Mouse (Mus musculus) embryonic facial prominence, embryonic 13.5 days (tissue): Measurements from ENCODE around the gene Slc22a12. TPM values are rescaled to one million over a fixed set of nuclear protein-coding genes. Genes with fewer than 3 reads are reported as not detected.

ENCODE experiments used
- ATAC-seq: fragments of 200-750 bp; cut with Nextera tagmentation; 2 replicates; pipeline ENCODE4 v1.8.0; 2017; ENCODE audit warnings: low read depth; ENCODE audit not compliant: insufficient number of reproducible peaks, insufficient read depth, low FRiP score, low TSS enrichment
- H3K27ac ChIP-seq: fragments of 300-500 bp; sonication (generic); 2 replicates; pipeline ENCODE4 v1.5.1; 2015; ENCODE audit warnings: moderate library complexity, mild to moderate bottlenecking, inconsistent platforms
- H3K27me3 ChIP-seq: fragments of 300-500 bp; sonication (generic); 2 replicates; pipeline ENCODE4 v1.6.1; 2015; ENCODE audit warnings: mild to moderate bottlenecking, inconsistent platforms
- H3K36me3 ChIP-seq: fragments of 300-500 bp; sonication (generic); 2 replicates; pipeline ENCODE4 v1.6.1; 2015; ENCODE audit warnings: mild to moderate bottlenecking, inconsistent platforms
- H3K4me1 ChIP-seq: fragments of 300-500 bp; sonication (generic); 2 replicates; pipeline ENCODE4 v1.6.1; 2015; ENCODE audit warnings: inconsistent platforms
- H3K4me2 ChIP-seq: fragments of 300-500 bp; sonication (generic); 2 replicates; pipeline ENCODE4 v1.6.1; 2015; ENCODE audit warnings: moderate library complexity, mild to moderate bottlenecking, inconsistent platforms
- H3K4me3 ChIP-seq: fragments of 300-500 bp; sonication (generic); 2 replicates; pipeline ENCODE4 v1.5.1; 2015; ENCODE audit warnings: mild to moderate bottlenecking, inconsistent platforms
- H3K9ac ChIP-seq: fragments of 300-500 bp; sonication (generic); 2 replicates; pipeline ENCODE4 v1.6.1; 2015; ENCODE audit warnings: mild to moderate bottlenecking, inconsistent platforms
- H3K9me3 ChIP-seq: fragments of 300-500 bp; sonication (generic); 2 replicates; pipeline ENCODE4 v1.6.1; 2016; ENCODE audit warnings: inconsistent platforms
- WGBS: fragments of 180-500 bp; shearing (Covaris S2); methylation state at CpG from one replicate; pipeline ENCODE4 v1.1.7; 2015; ENCODE audit warnings: mixed read lengths; 5-methylcytosine and 5-hydroxymethylcytosine counted together
- polyA plus RNA-seq: library from polyadenylated mRNA; unstranded; fragments of >200 nt; fragmentation: Nextera tagmentation; extraction: Ambion mirVana; gene quantifications from 2 replicates; pipeline ENCODE4 v1.2.1, GENCODE M21; 2015

Gene Slc22a12
- polyA plus RNA-seq, 1 experiment from 2014 or later, result not detected

- ATAC-seq, result no peak
- Histone ChIP-seq H3K4me2 (peak overlapping the region; percentile 96), H3K27me3 (peaks cover 94% of the 10 kb centered on the region), H3K27ac (no peak overlapping the region), H3K9ac (peak overlapping the region; percentile 71), H3K9me3 (no peaks in the 10 kb centered on the region), H3K4me1 (peaks cover 29% of the 10 kb centered on the region), H3K36me3 (no peaks in the 10 kb centered on the region), H3K4me3 (peak overlapping the region; percentile 55)
- WGBS, result 4% methylated on average over 26 of the region's 38 CpGs
These were observed 44.3 kb downstream of the Slc22a12 start for GRCm38 (mm10) chr19:6498350-6499131.

GRCm38 (mm10) chr19:6497803-6498202 is 45.0 kb downstream of the Slc22a12 start:
- H3K9me3 ChIP-seq, result no peaks in the 10 kb centered on the region
- H3K27ac ChIP-seq, result no peak overlapping the region
- peaks cover 94% of the 10 kb centered on the region for H3K27me3 ChIP-seq
- no peak for ATAC-seq
- peak overlapping the region; percentile 96 for H3K4me2 ChIP-seq
- WGBS, result under 1% methylated on average over 33 of the region's 39 CpGs
- no peaks in the 10 kb centered on the region for H3K36me3 ChIP-seq
- peak overlapping the region; percentile 55 for H3K4me3 ChIP-seq
- H3K4me1 ChIP-seq, result peaks cover 25% of the 10 kb centered on the region
- peak overlapping the region; percentile 71 for H3K9ac ChIP-seq

- ATAC-seq, result no peak
- no peak overlapping the region for H3K27ac ChIP-seq
These were observed 45.6 kb downstream of the Slc22a12 start for GRCm38 (mm10) chr19:6497150-6497801.

GRCm38 (mm10) chr19:6496462-6497149 is 46.2 kb downstream of the Slc22a12 start:
- no peaks in the 10 kb centered on the region for H3K9me3 ChIP-seq
- H3K4me1 ChIP-seq, result peaks cover 14% of the 10 kb centered on the region
- peak overlapping the region; percentile 96 for H3K4me2 ChIP-seq
- no peak overlapping the region for H3K27ac ChIP-seq
- ATAC-seq, result no peak
- no peak overlapping the region for H3K9ac ChIP-seq
- H3K27me3 ChIP-seq, result peaks cover 94% of the 10 kb centered on the region
- H3K4me3 ChIP-seq, result peak overlapping the region; percentile 55
- H3K36me3 ChIP-seq, result no peaks in the 10 kb centered on the region
- WGBS, result 6% methylated on average over 6 of the region's 6 CpGs

More at GRCm38 (mm10) chr19:6497150-6497801, 45.6 kb downstream of the Slc22a12 start:
- H3K4me1 ChIP-seq, result peaks cover 21% of the 10 kb centered on the region
- H3K36me3 ChIP-seq, result no peaks in the 10 kb centered on the region
- 0% methylated on average over 19 of the region's 39 CpGs for WGBS
- H3K9ac ChIP-seq, result peak overlapping the region; percentile 71
- H3K4me3 ChIP-seq, result peak overlapping the region; percentile 55
- peaks cover 96% of the 10 kb centered on the region for H3K27me3 ChIP-seq
- peak overlapping the region; percentile 96 for H3K4me2 ChIP-seq
- H3K9me3 ChIP-seq, result no peaks in the 10 kb centered on the region

GRCm38 (mm10) chr19:6495714-6496113 is 47.1 kb downstream of the Slc22a12 start:
- Histone ChIP-seq H3K9me3 (no peaks in the 10 kb centered on the region), H3K4me3 (no peak overlapping the region), H3K4me1 (peaks cover 12% of the 10 kb centered on the region), H3K27me3 (peaks cover 94% of the 10 kb centered on the region), H3K4me2 (no peak overlapping the region), H3K9ac (no peak overlapping the region), H3K27ac (no peak overlapping the region), H3K36me3 (no peaks in the 10 kb centered on the region)
- no peak for ATAC-seq
- 37% methylated on average over 8 of the region's 8 CpGs for WGBS

GRCm38 (mm10) chr19:6494504-6495170 is 48.2 kb downstream of the Slc22a12 start:
- Histone ChIP-seq H3K9ac (no peak overlapping the region), H3K36me3 (no peaks in the 10 kb centered on the region), H3K4me2 (no peak overlapping the region), H3K4me1 (peaks cover 12% of the 10 kb centered on the region), H3K4me3 (no peak overlapping the region), H3K27me3 (peaks cover 92% of the 10 kb centered on the region), H3K27ac (no peak overlapping the region), H3K9me3 (no peaks in the 10 kb centered on the region)
- WGBS, result 57% methylated on average over 18 of the region's 18 CpGs
- ATAC-seq, result no peak

- ATAC-seq, result no peak
- Histone ChIP-seq H3K27ac (no peak overlapping the region), H3K4me1 (peaks cover 12% of the 10 kb centered on the region), H3K9me3 (no peaks in the 10 kb centered on the region), H3K36me3 (no peaks in the 10 kb centered on the region), H3K27me3 (peaks cover 89% of the 10 kb centered on the region), H3K4me2 (no peak overlapping the region), H3K4me3 (no peak overlapping the region), H3K9ac (no peak overlapping the region)
- WGBS, result 55% methylated on average over 7 of the region's 7 CpGs
These were observed 48.8 kb downstream of the Slc22a12 start for GRCm38 (mm10) chr19:6494032-6494431.

GRCm38 (mm10) chr19:6493219-6493618 is 49.6 kb downstream of the Slc22a12 start:
- no peak for ATAC-seq

GRCm38 (mm10) chr19:6492124-6492523 is 50.7 kb downstream of the Slc22a12 start:
- peak overlapping the region; percentile 27; the same call in 1 of the 2 replicates for H3K9ac ChIP-seq
- peaks cover 82% of the 10 kb centered on the region for H3K27me3 ChIP-seq
- no peaks in the 10 kb centered on the region for H3K36me3 ChIP-seq
- no peaks in the 10 kb centered on the region for H3K9me3 ChIP-seq
- no peak for ATAC-seq
- no peak overlapping the region for H3K27ac ChIP-seq
- no peak overlapping the region for H3K4me3 ChIP-seq
- H3K4me1 ChIP-seq, result no peaks in the 10 kb centered on the region
- H3K4me2 ChIP-seq, result no peak overlapping the region
- 22% methylated on average over 12 of the region's 12 CpGs for WGBS

More at GRCm38 (mm10) chr19:6493219-6493618, 49.6 kb downstream of the Slc22a12 start:
- Histone ChIP-seq H3K4me3 (no peak overlapping the region), H3K9ac (no peak overlapping the region), H3K27me3 (peaks cover 86% of the 10 kb centered on the region), H3K36me3 (no peaks in the 10 kb centered on the region), H3K27ac (no peak overlapping the region), H3K4me2 (no peak overlapping the region), H3K9me3 (no peaks in the 10 kb centered on the region), H3K4me1 (peaks cover 7% of the 10 kb centered on the region)
- 74% methylated on average over 7 of the region's 7 CpGs for WGBS

- Histone ChIP-seq H3K27ac (no peak overlapping the region), H3K4me3 (no peak overlapping the region), H3K9me3 (no peaks in the 10 kb centered on the region), H3K9ac (no peak overlapping the region), H3K4me2 (no peak overlapping the region), H3K27me3 (peaks cover 77% of the 10 kb centered on the region), H3K4me1 (no peaks in the 10 kb centered on the region), H3K36me3 (no peaks in the 10 kb centered on the region)
- 81% methylated on average over 8 of the region's 8 CpGs for WGBS
- no peak for ATAC-seq
These were observed 51.3 kb downstream of the Slc22a12 start for GRCm38 (mm10) chr19:6491538-6491937.

- H3K4me3 ChIP-seq, result no peak overlapping the region
- no peaks in the 10 kb centered on the region for H3K4me1 ChIP-seq
- H3K4me2 ChIP-seq, result no peak overlapping the region
- H3K27me3 ChIP-seq, result peaks cover 52% of the 10 kb centered on the region
- no peaks in the 10 kb centered on the region for H3K36me3 ChIP-seq
- no peaks in the 10 kb centered on the region for H3K9me3 ChIP-seq
- 2% methylated on average over 4 of the region's 4 CpGs for WGBS
- 0 out of 2 replicates have a peak, but pooled peaks have one; percentile 48 for ATAC-seq
- no peak overlapping the region for H3K9ac ChIP-seq
- H3K27ac ChIP-seq, result no peak overlapping the region
These were observed 53.8 kb downstream of the Slc22a12 start for GRCm38 (mm10) chr19:6489030-6489429.
